Mouse (Mus musculus) C2C12 (cell line): ENCODE data around the gene Nrros.

Experiments
- CTCF ChIP-seq: IDR thresholded peaks from one replicate; pipeline ENCODE4 v1.5.1; 2011; ENCODE audit not compliant: control insufficient read depth, insufficient read depth, insufficient read length
- USF1 ChIP-seq: IDR thresholded peaks from one replicate; pipeline ENCODE4 v1.6.1; 2011; ENCODE audit warnings: low read depth, mild to moderate bottlenecking, control low read depth, moderate library complexity

- TF ChIP-seq CTCF (no peak), USF1 (no peak)
Observed at GRCm38 (mm10) chr16:32130190-32130826, 35.1 kb downstream of the Nrros start.
